Mouse (Mus musculus): Measurements from ENCODE around the gene Trpm8. TPM values are rescaled to one million over a fixed set of nuclear protein-coding genes. Genes with fewer than 3 reads are reported as not detected.

The Trpm8 gene
- total RNA-seq, 2 experiments from 2014 or later: not detected

DNA sequence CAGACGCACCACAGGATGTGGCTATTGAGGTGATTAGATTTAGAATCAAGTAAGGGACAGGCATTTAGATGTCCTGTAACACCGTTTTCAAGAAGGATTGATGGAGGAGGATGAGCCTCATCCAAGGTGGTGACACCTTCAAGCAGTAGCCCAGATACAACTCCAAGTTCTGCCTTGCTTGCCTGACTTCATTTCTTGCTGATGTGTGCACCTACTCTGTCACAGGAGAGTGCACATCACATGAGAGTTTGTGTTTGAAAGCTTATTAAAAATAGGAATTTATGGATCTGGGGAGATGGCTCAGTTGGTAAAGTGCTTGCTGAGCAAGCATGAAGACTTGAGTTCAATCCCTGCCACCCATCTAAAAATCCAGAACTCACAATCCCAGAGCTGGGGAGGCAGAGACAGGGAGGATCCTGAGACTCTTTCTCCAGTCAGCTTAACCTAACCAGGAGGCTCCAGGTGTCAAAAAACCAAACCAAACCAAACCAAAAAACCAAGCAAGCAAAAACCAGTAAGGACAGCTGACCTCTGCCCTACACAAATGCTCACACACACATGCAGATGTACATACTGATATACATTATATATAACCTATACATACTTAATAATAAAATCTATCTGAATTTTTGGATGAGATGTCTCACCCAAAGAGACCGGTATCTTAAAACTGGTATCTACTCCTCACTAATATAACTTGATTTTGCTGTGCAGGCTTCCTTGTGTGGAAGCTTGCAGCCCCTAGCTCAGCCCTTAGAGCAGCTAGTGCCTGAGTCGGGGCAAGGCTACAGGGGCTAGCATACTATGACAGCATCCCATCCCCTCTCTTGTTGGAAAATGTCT, 21.4 kb downstream of the Trpm8 start:
- no peak for DNase-seq
- intact Hi-C loops (cut with DNase I): no loop called here

DNA sequence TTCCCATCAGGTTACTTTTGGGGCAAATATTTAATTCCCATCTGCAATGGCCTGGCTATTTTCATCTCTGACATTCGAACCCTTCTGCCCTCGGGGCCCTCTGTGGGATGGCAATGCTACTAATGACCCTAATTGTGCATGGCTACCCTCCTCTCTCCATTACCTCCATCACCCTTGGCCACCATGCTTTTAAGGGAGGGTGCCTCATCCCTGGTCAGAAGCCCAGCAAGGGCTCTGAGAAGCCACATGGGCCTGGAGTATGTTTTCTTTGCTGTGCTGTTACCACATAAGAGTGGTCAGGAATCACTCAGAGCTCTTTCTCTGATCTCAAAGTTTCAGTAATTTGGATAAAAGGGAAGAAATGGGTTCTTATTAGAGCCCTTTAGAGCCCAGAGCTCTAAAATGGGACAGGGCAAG, 22.1 kb downstream of the Trpm8 start:
- intact Hi-C loops (cut with DNase I): no loop called here
- DNase-seq: no peak

DNA sequence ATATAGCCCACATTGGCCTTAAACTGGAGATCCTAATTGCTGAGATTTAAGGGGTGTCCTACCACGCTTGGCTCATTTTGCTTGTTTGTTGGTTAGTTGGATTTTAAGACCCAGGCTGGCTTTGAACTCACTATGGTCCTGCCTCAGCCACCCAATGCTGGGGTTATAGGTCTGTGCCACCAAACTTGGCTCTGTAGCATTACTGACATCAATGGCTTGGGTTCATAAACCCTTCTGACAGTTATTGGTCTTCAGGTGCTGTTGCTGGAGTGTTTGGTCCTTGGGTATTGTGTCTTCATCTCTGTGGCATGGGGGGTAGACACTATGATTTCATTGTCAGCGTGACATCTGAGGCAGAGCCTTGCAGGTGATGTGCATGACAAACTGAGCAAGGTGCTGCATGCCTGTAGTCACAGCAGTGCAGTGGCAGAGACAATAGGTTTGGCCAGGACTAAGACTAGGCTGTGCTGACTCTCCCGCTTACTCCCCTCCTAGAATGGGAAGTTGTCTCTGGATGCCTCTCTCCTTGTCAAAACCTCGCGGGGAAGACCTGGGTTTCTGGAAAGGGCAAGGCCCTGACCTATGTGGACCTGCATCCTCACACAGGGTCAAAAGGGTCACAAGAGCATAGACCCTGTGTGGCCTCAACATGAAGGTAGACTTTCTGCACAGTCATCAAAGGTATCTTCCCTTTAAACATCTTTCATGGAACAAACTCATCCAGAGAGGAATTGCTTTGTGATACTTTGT, 23.0 kb downstream of the Trpm8 start:
- no peak for DNase-seq
- intact Hi-C loops (cut with DNase I): no loop called here

DNA sequence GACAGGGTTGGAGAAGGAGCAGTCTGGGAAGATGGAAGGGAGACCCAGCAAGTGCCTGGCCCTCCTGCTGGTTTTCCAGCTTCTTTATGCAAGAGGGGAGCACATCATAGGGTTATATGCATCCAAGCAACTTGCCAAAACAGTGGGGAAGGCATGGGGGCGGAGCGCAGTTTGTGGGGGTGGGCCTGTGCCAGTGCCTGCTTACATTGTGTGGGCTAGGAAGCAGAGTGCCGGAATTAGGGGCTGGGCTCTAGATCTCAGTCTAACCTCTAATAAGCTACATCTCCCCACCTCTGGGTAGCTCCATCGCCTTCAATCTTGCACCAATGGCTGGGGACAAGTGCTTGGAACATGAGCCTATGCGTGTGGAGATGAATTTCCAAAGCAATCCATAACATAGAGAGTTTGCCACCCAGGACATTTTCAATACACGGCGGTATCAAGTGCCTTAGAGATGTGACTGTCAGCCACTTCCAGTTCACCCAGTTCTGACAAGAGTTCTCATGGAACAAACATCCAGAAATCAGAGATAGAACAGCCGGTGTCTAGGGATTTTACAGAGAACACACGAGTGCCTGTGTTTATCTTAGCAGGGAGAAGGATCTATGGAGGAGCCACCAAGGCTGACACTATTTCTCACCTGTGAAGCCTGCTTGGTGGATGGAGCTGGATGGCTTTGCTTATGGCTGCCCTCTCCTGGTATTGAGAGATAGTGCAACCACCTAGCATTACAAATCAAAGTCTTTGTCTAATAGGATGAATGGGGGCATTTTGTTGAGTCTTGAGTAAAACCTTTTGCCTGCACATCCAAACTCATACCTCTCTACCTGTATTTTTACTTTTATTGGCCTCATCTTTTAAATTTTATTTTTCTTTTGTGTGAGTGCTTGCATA, 23.9 kb downstream of the Trpm8 start:
- intact Hi-C loops (cut with DNase I): no loop called here
- DNase-seq: no peak

DNA sequence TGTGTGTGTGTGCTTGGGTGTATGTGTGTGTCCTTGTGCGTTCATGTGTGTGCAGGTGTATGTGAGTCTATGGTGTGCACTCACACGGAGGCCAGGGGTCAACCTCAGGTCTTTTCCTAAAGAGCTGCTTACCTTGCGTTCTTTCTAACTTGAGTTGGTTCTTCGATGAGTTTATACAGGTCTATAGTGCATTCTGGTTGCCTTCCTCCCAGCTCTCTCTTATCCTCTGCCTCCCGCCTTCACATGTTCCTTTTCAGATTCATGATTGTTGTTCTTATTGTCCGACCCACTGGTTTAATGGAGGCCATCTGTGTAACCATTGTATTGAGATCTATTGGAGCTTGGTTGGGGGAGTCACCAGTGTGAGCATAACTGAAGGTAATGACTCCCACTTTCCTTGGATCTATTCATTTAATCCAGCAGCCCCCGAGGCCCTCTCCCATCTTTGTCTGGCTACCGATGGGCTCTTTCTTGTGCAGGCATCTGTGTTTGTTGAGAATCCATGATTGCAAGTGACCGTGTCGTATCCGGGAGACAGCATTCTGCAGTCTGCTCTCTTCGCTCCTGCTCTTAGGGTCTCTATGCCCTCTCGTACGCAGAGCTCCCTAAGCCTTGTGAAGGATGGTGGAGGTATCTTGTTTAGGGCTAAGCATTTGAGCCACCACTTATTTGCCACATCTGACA, 24.7 kb downstream of the Trpm8 start:
- DNase-seq: no peak
- intact Hi-C loops (cut with DNase I): no loop called here

DNA sequence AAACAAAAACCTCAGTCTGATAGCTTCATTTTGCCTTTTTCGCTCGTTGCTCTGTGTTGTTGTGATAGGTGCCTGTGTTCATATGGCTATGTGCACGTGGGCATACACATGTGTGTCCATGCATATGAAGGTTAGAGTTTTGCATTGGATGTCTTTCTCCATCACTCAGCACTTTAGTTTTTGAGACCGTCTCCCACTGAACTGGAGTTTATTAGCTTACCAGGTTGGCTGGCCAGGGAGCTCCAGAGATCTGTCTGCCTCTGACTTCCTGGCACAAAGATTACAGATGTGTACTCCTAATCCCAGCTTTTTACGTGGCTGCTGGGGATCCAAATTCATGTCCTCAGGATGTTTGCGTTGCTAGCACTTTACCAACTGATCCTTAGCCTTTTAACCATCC, 26.3 kb downstream of the Trpm8 start:
- intact Hi-C loops (cut with DNase I): no loop called here

DNA sequence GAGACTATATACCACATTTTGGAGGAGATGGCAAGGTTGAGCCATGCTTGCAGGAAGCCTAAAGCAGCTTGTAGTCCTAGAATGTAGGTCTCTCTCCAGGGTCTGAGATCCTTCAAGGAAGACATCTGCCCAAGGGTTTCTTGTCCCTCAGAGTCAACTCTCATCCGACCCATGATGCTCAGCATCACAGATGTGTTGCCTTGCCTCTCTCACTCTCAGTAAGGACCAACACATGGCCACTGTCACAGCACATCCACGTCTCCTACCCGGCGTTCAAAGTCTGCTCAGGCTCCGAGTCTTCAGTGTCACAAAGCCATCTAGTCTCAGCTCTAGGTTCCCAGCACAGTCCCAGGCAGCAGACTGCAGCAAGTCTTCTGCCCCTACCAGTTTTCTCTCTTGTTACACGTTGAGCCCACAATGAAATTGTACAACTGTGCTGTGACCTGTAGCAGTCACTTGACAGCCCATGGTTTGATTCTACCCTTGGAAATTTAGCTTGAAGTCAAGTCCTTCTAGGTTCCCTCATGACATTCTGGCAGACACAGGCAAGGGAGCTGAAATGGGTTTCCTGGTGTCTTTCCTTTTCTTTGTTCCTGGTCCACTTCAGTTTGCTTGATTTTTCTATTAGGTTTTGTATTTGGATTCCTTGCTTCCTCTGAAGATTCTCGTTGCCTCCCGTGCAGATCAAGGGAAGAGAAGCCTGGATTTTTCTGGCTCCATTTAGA, 27.0 kb downstream of the Trpm8 start:
- no peak for DNase-seq
- intact Hi-C loops (cut with DNase I): no loop called here

More for the DNA sequence above, 26.3 kb downstream of the Trpm8 start:
- DNase-seq: no peak

DNA sequence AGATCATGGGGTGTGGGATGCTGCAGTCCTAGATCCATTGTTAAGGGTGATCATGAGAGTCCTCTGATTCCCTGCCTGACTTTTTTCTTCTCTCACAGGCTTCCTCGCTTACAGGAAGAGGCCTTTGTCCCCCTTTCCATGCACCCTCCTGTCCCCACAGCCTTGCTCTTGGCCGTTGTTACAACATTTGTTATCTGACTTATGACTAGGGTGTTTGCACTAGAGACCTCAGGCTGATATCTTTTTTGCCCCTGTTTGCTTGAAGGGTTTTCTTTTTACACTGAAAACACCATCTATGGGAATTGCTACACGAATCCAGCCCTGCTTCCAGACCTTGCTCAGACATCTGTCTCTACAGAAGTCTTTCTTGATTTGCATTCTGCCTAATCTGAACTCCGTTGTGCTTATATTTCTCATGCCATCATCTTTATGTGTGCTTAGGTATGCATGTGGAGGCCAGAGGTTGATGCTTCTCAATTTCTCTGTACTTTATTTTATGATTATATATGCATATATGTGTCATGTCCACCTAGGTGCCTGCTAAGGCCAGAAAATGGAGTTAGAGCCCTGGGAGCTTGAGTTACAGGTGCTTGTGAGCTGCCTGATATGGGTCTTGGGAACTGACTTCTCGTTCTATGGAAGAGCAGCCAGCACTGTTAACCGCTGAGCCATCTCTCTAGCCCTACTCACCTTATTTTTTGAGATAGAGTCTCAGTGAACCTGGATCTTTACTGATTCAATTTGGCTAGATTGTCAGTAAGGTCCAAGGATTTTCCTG, 27.7 kb downstream of the Trpm8 start:
- intact Hi-C loops (cut with DNase I): no loop called here
- DNase-seq: no peak

DNA sequence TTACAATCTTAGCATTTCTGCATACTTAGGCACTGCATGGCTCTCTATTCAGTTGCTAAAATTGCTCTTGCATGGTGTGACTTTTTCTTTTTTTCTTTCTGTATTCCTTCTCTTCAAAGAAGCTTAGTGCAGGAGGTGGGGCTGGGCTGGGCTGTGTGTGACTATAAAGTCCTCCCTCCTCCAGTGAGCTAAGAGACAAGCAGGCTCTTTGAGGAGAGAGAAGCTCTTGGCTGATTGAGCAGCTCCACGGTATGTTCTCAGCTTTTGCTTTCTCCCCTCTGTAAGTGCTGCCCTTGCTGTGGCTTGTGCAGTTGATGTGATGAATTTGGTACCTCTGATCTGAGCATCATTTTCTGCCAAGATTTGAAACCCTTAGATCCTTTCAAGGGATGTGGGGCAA, 29.1 kb downstream of the Trpm8 start:
- intact Hi-C loops (cut with DNase I): no loop called here

DNA sequence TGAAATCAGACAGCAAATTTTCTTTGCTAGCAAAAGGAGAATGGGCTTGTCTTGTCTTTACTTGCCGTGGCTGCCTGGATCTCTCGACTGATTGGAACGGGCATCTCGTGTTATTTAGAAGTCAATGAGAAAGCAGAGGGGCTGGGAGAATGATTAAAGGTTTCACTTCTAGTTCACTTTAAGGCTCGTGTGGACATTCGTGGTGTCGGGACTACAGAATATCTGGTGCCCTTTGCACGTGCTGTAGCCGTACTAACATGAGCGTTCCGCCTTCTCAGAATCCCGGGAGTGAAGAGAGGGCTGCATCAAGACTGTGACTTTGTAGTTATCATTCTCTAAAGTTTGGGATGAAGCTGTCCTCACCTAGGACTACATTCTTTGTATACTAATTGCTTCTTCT, 29.7 kb downstream of the Trpm8 start:
- DNase-seq: no peak
- intact Hi-C loops (cut with DNase I): no loop called here

More for the DNA sequence above, 29.1 kb downstream of the Trpm8 start:
- no peak for DNase-seq

DNA sequence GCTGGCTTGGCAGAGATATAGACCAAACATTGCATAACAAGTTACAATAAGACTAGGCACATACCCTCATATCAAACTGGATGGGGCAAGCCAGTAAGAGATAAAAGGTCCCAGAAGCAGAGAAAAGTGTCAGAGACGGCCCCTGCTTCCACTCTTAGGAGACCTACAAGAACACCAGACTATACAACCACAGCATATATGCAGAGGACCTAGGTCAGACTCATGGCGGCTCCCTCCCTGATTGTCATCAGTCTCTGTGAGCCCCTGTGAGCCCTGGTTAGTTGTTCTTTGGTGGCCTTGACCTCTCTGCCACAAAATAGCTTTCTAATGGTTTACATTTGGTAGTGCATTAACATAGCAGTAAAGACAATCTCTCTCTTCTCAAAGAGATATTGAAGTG, 31.6 kb downstream of the Trpm8 start:
- intact Hi-C loops (cut with DNase I): no loop called here
- no peak for DNase-seq

DNA sequence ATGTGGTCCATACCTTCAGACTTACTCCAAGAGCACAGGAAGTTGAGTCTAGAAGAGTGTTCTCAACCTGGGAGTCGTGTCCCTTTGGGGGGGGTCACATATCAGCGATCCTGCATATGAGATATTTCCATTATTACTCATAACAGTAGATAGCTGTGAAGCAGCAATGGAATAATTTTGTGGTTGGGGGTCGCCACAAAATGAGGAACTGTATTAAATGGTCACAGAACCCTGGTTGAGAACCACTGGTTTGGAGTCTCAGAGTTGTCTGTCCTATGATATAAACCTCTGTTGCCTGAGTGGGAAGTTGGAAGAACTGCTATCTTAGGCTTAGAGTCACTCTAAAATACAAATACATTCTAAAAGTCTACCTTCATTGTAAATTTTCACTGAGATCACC, 32.4 kb downstream of the Trpm8 start:
- intact Hi-C loops (cut with DNase I): no loop called here
- no peak for DNase-seq

DNA sequence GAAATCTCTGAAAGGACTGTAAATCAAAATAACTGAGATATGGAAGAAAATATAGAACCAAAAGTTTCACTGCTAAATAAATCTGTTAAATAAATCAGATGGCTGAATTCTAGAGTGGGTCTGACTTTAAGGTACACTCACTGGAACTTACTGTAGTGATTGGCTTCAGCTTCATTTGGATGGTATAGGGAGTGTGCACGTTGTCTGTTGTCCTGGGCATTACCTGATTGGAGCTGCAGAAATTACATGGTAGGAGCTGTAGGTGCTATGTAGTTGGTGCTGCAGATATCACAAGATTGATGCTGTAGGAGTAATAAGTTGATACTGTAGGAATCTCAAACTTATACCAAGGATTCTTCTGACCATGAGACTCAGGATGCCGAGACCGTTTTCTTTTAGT, 32.9 kb downstream of the Trpm8 start:
- no peak for DNase-seq
- intact Hi-C loops (cut with DNase I): no loop called here

DNA sequence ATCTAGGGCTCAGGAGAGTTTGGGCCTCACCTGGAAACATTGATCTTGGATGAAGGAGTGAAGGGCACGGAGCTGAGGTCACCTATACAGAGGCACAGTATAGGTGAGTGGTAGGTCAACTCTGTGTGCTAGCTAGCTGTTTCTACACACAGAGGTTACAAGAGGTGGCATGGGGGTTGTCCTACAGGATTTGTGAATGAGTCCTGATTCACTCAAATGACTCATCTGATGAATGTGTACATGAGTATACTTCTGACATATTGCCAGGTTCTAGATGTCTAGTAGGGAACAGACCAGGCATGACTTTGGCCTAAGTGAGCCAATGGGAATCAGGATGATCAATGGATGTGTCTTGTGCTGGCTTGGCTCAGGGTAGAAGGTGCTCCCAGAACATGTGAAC, 39.8 kb downstream of the Trpm8 start:
- no peak for DNase-seq
- intact Hi-C loops (cut with DNase I): no loop called here

DNA sequence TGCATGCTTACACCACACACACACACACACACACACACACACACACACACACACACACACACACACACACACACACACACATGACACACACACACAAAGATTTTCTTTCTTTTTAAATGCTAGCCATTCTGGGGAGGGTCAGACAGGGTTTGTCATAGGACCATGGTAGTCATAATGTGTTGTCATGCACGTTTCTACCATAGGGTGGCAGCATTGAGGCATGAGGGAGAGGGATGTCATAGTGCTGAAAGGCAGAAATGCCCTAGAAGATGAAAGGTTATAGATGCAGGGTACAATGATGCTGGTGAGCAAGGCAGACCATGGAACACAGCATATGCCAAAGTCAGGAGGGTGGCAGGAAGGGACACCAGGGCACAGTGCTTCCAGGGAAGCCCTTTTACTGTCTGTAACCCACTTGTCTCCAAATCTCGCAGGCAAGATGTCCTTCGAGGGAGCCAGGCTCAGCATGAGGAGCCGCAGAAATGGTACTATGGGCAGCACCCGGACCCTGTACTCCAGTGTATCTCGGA, 41.1 kb downstream of the Trpm8 start:
- intact Hi-C loops (cut with DNase I): no loop called here
- DNase-seq: peak; percentile 55 to 75

DNA sequence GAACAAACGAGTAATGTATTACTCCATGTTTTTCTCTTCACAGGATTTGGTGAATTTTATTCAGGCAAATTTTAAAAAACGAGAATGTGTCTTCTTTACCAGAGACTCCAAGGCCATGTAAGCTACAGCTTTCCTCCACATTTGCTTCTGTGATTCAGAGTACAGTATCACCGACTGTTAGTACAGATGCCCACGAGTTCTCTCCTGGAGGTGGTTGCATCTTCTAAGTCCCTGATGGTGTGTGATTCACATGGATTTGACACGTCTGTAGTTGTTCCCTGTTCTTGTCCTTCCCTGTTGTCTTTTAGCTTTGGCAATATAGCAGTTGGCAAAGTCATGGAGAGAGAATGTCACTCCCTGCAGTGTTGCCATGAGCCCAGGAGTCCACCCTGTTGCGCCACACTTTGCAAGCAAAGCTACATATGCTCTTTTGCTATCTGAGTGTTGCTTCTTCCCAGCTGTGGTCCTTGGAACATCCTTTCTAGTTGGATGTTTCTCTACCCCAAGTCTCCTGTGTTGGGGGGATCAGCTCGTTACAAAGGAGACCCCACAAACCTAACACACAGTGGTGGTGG, 43.4 kb downstream of the Trpm8 start:
- DNase-seq: no peak
- intact Hi-C loops (cut with DNase I): no loop called here

DNA sequence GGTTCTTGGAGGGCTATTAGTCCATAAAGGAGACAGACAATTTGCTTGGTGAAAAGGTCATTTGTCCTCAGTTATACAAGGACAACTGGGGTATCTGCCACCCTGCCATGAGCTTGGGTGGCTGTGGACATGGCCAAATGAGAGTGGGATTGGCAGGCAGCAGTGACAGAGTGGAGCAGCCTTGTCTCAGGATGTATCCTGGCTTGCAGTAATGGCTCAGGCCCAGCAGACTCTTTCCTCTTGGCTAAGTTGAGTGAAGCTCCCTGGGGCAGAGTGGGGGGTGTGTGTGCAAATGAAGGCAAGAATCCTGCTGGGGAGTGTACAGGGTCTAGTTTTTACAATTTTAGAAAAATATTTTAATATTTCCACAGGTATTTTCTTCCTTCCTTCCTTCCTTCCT, 44.7 kb downstream of the Trpm8 start:
- no peak for DNase-seq
- intact Hi-C loops (cut with DNase I): no loop called here

DNA sequence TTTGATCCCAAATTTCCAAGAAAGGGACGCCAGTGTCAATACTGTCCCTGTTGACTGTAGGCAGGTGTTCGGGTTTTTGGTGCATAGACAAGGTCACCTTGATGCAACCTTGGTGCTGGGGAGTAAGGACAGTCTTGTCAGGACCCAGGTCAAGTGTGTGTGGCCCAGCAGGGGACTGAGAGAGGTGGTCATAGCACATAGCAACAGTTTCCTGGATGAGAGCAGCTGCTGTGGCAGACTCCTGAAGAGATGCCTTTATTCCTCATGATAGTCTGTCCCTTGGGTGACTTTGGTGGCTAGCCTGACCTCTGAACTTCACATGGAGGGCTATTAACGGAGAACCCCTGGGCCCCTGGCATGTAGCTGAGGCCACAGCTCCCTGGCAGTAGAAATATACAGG, 45.6 kb downstream of the Trpm8 start:
- intact Hi-C loops (cut with DNase I): no loop called here
- no peak for DNase-seq

DNA sequence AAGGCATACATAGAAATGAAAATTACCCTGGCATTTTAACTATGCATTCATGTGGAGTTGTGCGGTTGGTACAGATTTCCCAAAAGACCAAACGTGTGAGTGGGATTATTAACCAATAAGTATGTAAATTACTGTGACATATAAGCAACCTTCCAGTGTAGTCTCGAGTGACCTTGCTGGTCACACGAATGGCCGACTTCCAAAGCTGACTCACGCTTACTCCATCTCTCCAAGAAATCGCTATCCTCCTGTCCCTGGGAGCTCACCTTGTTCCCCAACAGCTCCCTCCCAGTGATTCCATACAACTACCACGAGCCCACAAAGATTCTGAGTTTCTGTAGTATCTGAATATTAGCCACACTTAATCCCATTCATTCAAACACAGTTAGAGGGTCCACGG, 62.0 kb downstream of the Trpm8 start:
- intact Hi-C loops (cut with DNase I): no loop called here
- no peak for DNase-seq
